Mouse (Mus musculus) liver, adult 2 months (tissue): ENCODE measurements around the gene C2cd4a.
A peak's percentile ranks its signal among the peaks of the same experiment; 100 is the strongest.

ENCODE experiments used
- CTCF ChIP-seq: fragments of 200-500 bp; IDR thresholded peaks from 2 replicates; pipeline ENCODE4 v1.5.1; 2011; ENCODE audit warnings: low read depth, low read length, control low read depth
- POLR2A ChIP-seq: fragments of 200-500 bp; IDR thresholded peaks from 2 replicates; pipeline ENCODE4 v1.6.1; 2011; ENCODE audit warnings: low read length, control low read depth; ENCODE audit not compliant: insufficient read depth; ENCODE audit errors: extremely low read depth

- TF ChIP-seq CTCF (no peak), POLR2A (peak; percentile 53; the same call in 1 of the 2 replicates)
Observed at GRCm38 (mm10) chr9:67839981-67840859, 8.1 kb upstream of the C2cd4a start, which contains the start of gene Vps13c.
